Mouse (Mus musculus) stomach, embryonic 16.5 days (tissue): Measurements from ENCODE around the gene Pacsin2. TPM values are rescaled to one million over a fixed set of nuclear protein-coding genes. Genes with fewer than 3 reads are reported as not detected.

Experiments used
- ATAC-seq: fragments of 200-750 bp; cut with Nextera tagmentation; 2 replicates; pipeline ENCODE4 v1.8.0; 2017; ENCODE audit warnings: moderate number of reproducible peaks, moderate TSS enrichment; ENCODE audit not compliant: insufficient read depth, low FRiP score
- H3K27ac ChIP-seq: fragments of 300-500 bp; sonication (generic); 2 replicates; pipeline ENCODE4 v1.5.1; 2014; ENCODE audit warnings: low read length
- H3K27me3 ChIP-seq: fragments of 300-500 bp; sonication (generic); 2 replicates; pipeline ENCODE4 v1.6.1; 2014; ENCODE audit warnings: low read length, control low read depth, mixed read lengths; ENCODE audit not compliant: control insufficient read depth, insufficient read depth
- H3K36me3 ChIP-seq: fragments of 300-500 bp; sonication (generic); 2 replicates; pipeline ENCODE4 v1.6.1; 2014; ENCODE audit warnings: low read length; ENCODE audit not compliant: control insufficient read depth, insufficient read depth
- H3K4me1 ChIP-seq: fragments of 300-500 bp; sonication (generic); 2 replicates; pipeline ENCODE4 v1.6.1; 2014; ENCODE audit warnings: low read length, control low read depth, mixed read lengths; ENCODE audit not compliant: control insufficient read depth, insufficient read depth
- H3K4me2 ChIP-seq: fragments of 300-500 bp; sonication (generic); 2 replicates; pipeline ENCODE4 v1.6.1; 2014; ENCODE audit warnings: low read depth, low read length, mixed read lengths
- H3K4me3 ChIP-seq: fragments of 300-500 bp; sonication (generic); replicated peaks from 2 replicates; pipeline ENCODE4 v1.5.1; 2014; ENCODE audit warnings: mild to moderate bottlenecking, low read length
- H3K9ac ChIP-seq: fragments of 300-500 bp; sonication (generic); 2 replicates; pipeline ENCODE4 v1.6.1; 2014; ENCODE audit warnings: low read length
- H3K9me3 ChIP-seq: fragments of 300-500 bp; sonication (generic); replicated peaks from 2 replicates; pipeline ENCODE4 v1.6.1; 2016; ENCODE audit warnings: low read length, control low read depth; ENCODE audit not compliant: control insufficient read depth
- WGBS: fragments of 180-500 bp; shearing (Covaris S2); extraction: QIAGEN DNeasy Blood & Tissue Kit; methylation state at CpG from one replicate; pipeline ENCODE4 v1.1.7; 2014; 5-methylcytosine and 5-hydroxymethylcytosine counted together
- polyA plus RNA-seq: library from polyadenylated mRNA; unstranded; fragments of >200 nt; fragmentation: Nextera tagmentation; extraction: Ambion mirVana; gene quantifications from 2 replicates; pipeline ENCODE4 v1.2.1, GENCODE M21; 2015

Pacsin2 gene
- polyA plus RNA-seq, 1 experiment from 2014 or later, result 64.5 TPM

DNA sequence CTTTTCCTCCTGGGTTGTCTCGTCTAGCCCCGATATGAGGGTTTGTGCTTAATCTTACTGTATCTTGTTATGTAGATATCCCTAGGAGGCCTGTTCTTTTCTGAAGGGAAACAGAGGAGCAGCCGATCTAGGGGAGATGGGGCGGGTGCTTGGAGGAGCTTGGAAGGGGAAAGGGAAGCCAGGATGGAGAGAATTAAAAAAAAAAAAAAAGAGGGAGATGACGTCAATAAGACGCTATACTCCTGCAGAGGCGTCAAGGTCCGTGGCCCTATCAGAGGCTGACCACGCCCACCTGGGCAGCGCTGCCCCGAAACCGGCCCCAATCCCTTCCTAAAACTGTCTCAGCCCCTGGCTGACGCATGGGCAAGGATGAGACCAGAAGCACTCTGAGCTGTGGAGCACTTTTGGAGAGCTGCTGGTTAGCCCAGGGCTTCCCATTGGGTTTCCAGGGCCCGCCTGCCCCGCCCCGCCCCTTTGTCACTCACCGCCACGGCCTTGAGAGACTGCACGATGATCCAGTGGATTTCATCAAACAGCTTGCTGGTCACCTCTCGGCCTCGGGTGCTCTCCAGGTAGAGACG lies 31.5 kb upstream of the Pacsin2 start:
- Histone ChIP-seq H3K4me3 (no peak overlapping the region), H3K36me3 (no peaks in the 10 kb centered on the region; the same call in 1 of the 2 replicates), H3K4me2 (no peak overlapping the region), H3K9me3 (no peaks in the 10 kb centered on the region), H3K27ac (no peak overlapping the region), H3K27me3 (no peaks in the 10 kb centered on the region), H3K9ac (no peak overlapping the region), H3K4me1 (no peaks in the 10 kb centered on the region)
- ATAC-seq, result no peak
- 71% methylated on average over 22 of the region's 22 CpGs for WGBS

DNA sequence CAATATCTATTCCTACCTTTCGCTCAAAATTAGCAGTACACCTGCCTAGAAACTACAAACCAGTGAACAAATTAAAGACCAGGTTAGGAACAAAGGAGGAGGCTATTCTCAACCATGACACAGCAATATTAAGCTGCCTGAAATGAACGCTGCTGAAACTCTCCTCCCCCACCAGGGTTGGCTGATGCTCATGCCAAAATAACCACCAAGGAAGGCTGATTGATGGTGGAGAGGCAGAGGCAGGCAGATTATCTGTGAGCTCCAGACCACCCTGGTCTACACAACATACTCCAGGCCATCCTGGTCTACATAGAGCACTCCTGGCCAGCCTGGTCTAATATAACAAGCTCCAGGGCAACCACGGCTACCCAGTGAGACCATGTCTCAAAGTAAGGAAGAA lies 30.8 kb upstream of the Pacsin2 start:
- Histone ChIP-seq H3K9me3 (no peaks in the 10 kb centered on the region), H3K4me3 (no peak overlapping the region), H3K36me3 (peaks cover 2% of the 10 kb centered on the region; the same call in 1 of the 2 replicates), H3K4me2 (no peak overlapping the region), H3K27ac (no peak overlapping the region), H3K27me3 (no peaks in the 10 kb centered on the region), H3K4me1 (no peaks in the 10 kb centered on the region), H3K9ac (no peak overlapping the region)
- WGBS, result 85% methylated on average over 3 of the region's 3 CpGs
- ATAC-seq, result no peak

- 40% methylated on average over 6 of the region's 6 CpGs for WGBS
- H3K4me1 ChIP-seq, result no peaks in the 10 kb centered on the region
These were observed 30.1 kb upstream of the Pacsin2 start for GRCm38 (mm10) chr15:83494572-83494920.

GRCm38 (mm10) chr15:83493856-83494571 lies 29.6 kb upstream of the Pacsin2 start:
- Histone ChIP-seq H3K27me3 (no peaks in the 10 kb centered on the region), H3K4me3 (no peak overlapping the region), H3K9me3 (no peaks in the 10 kb centered on the region), H3K4me2 (no peak overlapping the region), H3K36me3 (peaks cover 2% of the 10 kb centered on the region; the same call in 1 of the 2 replicates), H3K4me1 (no peaks in the 10 kb centered on the region), H3K9ac (no peak overlapping the region), H3K27ac (no peak overlapping the region)
- no peak for ATAC-seq
- WGBS, result 61% methylated on average over 7 of the region's 7 CpGs

More at GRCm38 (mm10) chr15:83494572-83494920, 30.1 kb upstream of the Pacsin2 start:
- Histone ChIP-seq H3K36me3 (peaks cover 2% of the 10 kb centered on the region; the same call in 1 of the 2 replicates), H3K27ac (no peak overlapping the region), H3K9ac (no peak overlapping the region), H3K4me3 (no peak overlapping the region), H3K9me3 (no peaks in the 10 kb centered on the region), H3K4me2 (no peak overlapping the region), H3K27me3 (no peaks in the 10 kb centered on the region)
- ATAC-seq, result no peak

GRCm38 (mm10) chr15:83491891-83492290 lies 27.5 kb upstream of the Pacsin2 start:
- WGBS, result 46% methylated on average over 5 of the region's 5 CpGs
- H3K9me3 ChIP-seq, result no peaks in the 10 kb centered on the region
- H3K4me3 ChIP-seq, result no peak overlapping the region
- peaks cover 2% of the 10 kb centered on the region; the same call in 1 of the 2 replicates for H3K36me3 ChIP-seq
- ATAC-seq, result peak; percentile 22; the same call in 1 of the 2 replicates
- H3K27ac ChIP-seq, result no peak overlapping the region
- H3K9ac ChIP-seq, result no peak overlapping the region
- H3K27me3 ChIP-seq, result no peaks in the 10 kb centered on the region
- no peak overlapping the region for H3K4me2 ChIP-seq
- H3K4me1 ChIP-seq, result no peaks in the 10 kb centered on the region

- no peak for ATAC-seq
- no peak overlapping the region for H3K4me2 ChIP-seq
- H3K27ac ChIP-seq, result no peak overlapping the region
- 88% methylated on average over 20 of the region's 20 CpGs for WGBS
- no peaks in the 10 kb centered on the region for H3K4me1 ChIP-seq
- no peak overlapping the region for H3K4me3 ChIP-seq
- H3K36me3 ChIP-seq, result peaks cover 2% of the 10 kb centered on the region; the same call in 1 of the 2 replicates
- no peaks in the 10 kb centered on the region for H3K9me3 ChIP-seq
- no peaks in the 10 kb centered on the region for H3K27me3 ChIP-seq
- no peak overlapping the region for H3K9ac ChIP-seq
These were observed 25.1 kb upstream of the Pacsin2 start for GRCm38 (mm10) chr15:83489471-83489870.

DNA sequence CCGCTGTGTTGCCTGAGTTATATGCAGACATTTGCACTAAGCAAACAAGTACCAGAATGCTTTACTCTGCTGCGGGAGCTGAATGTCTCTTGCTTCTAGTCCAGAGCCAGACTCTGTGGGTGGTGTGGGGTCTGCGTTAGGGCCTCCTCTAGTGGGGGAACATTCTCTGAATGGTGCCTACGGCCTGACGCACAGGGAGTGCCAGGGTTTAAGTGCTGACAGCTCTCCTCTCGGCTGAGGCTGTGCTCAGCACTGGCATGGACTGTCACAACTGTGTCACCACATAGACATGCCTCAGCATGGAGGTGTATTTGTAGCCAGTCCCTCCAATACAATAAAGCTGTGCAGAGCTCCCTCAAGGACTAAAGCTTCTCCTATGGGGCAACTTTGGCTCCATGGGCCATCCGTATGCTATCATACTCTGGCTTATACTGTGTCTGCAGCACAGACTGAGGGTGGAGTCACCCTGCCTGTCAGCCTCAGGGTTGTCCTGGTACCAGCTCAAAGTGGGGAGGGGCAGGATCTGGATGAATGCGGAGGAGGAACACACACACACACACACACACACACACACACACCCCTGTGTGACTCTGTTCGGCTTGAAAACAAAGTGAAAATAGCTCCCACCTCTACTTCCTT lies 23.2 kb upstream of the Pacsin2 start:
- Histone ChIP-seq H3K4me1 (no peaks in the 10 kb centered on the region), H3K27ac (no peak overlapping the region), H3K9me3 (no peaks in the 10 kb centered on the region), H3K4me2 (no peak overlapping the region), H3K4me3 (no peak overlapping the region), H3K36me3 (peaks cover 2% of the 10 kb centered on the region; the same call in 1 of the 2 replicates), H3K9ac (peak overlapping the region; percentile 20; the same call in 1 of the 2 replicates), H3K27me3 (no peaks in the 10 kb centered on the region)
- 0 out of 2 replicates have a peak, but pooled peaks have one; percentile 19 for ATAC-seq
- 62% methylated on average over 9 of the region's 9 CpGs for WGBS

- Histone ChIP-seq H3K36me3 (no peaks in the 10 kb centered on the region; the same call in 1 of the 2 replicates), H3K4me3 (no peak overlapping the region), H3K9me3 (no peaks in the 10 kb centered on the region), H3K4me1 (no peaks in the 10 kb centered on the region), H3K27me3 (no peaks in the 10 kb centered on the region), H3K4me2 (no peak overlapping the region), H3K27ac (no peak overlapping the region), H3K9ac (no peak overlapping the region)
- 92% methylated on average over 10 of the region's 10 CpGs for WGBS
- ATAC-seq, result no peak
These were observed 19.9 kb upstream of the Pacsin2 start for GRCm38 (mm10) chr15:83484311-83484710.

GRCm38 (mm10) chr15:83483482-83483881 lies 19.1 kb upstream of the Pacsin2 start:
- no peak overlapping the region for H3K4me3 ChIP-seq
- no peak for ATAC-seq
- H3K27ac ChIP-seq, result no peak overlapping the region
- WGBS, result 40% methylated on average over 2 of the region's 2 CpGs
- no peaks in the 10 kb centered on the region for H3K9me3 ChIP-seq
- no peaks in the 10 kb centered on the region for H3K4me1 ChIP-seq
- no peaks in the 10 kb centered on the region for H3K27me3 ChIP-seq
- H3K4me2 ChIP-seq, result no peak overlapping the region
- no peak overlapping the region for H3K9ac ChIP-seq
- H3K36me3 ChIP-seq, result no peaks in the 10 kb centered on the region; the same call in 1 of the 2 replicates
